Mouse (Mus musculus): Measurements from ENCODE around the gene 1700029P11Rik.

Gene 1700029P11Rik

GRCm38 (mm10) chr15:81980321-81980720, at the start of gene 1700029P11Rik:
1700029P11Rik (plus strand) TSS chr15:81980540.
- DNase-seq (ENCODE audit: low spot score in 2 of 2): no peak

DNA sequence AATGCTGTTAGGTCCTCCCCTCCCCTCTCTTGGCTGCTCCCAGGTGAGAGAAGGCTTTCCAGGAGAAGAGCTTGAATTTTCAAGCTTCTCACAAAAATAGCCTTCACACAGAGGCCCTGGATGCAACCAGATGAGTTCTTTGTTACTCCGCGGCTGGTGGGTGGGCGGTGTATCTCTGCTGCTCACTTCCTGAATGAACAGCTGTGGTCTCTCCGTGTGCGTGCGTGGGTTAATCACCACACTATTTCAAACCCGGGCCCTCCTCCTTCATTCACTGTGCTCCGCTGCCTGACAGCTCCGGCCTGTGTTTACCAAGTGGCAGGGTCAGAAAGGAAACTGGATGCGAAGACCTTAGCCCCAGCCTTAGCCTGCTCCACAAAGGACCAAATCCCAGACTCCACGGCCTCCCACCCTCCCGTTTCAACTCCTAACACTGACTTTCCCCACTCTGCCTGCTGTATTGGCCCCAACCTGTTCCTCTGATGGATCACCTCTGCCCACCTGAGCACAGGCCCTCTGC, 47.3 kb upstream of the 1700029P11Rik start:
- DNase-seq (ENCODE audit: low spot score in 2 of 2): no peak

- DNase-seq (ENCODE audit: low spot score in 2 of 2): no peak
These were observed 46.4 kb upstream of the 1700029P11Rik start for GRCm38 (mm10) chr15:81933986-81934385.

- no peak for DNase-seq (ENCODE audit: low spot score in 2 of 2)
These were observed 44.3 kb upstream of the 1700029P11Rik start for GRCm38 (mm10) chr15:81935869-81936637.

GRCm38 (mm10) chr15:81936679-81937078, 43.7 kb upstream of the 1700029P11Rik start, which contains the start of gene Csdc2:
Csdc2 (plus strand) TSS chr15:81936759.
- DNase-seq (ENCODE audit: low spot score in 2 of 2): peak; percentile 30 to 33

DNA sequence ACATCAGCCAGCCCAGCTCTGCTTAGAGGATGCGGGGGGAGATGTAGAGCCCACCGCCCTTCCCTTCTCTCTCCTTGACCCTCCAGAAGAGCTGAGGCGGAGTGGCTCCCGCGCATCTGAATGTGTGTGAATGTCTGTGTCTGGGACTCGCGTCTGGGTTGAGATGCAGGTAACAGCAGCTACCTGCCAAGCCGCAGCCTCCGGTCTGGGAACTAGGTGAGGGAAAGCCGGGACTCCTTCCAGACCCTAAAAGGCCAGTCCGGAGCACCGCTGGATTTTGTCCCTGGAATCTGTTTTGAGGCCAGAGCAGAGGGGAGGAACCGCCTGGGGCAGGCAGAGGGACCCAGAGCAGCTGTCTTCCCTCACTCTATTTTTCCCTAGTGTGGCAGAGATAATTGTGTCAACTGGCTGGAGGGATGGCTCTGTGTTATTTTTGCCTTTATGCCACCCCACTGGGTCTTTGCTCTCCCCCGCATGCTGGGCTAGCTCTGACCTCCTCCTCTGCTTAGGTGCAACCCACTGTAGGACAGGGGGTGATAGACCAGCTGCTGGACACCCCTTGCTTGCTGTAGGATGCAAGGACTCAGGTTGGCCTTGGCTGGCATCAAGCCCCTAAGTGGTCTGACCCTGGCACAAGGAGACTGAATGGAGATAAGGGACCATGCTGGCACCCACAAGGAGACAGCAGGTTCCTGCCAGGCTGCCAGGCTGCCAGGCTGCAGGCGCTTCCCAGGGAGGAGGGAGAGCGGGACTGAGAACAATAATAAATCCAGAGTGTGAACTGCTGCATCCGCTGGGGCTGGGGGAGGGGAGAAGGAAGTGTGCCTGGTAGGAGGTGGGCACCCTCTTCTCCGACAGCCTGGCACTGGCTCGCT, 43.0 kb upstream of the 1700029P11Rik start:
- DNase-seq (ENCODE audit: low spot score in 2 of 2): no peak

- DNase-seq (ENCODE audit: low spot score in 2 of 2): no peak
These were observed 42.1 kb upstream of the 1700029P11Rik start for GRCm38 (mm10) chr15:81938246-81938645.

GRCm38 (mm10) chr15:81939157-81939715, 41.1 kb upstream of the 1700029P11Rik start:
- DNase-seq (ENCODE audit: low spot score in 2 of 2): no peak

DNA sequence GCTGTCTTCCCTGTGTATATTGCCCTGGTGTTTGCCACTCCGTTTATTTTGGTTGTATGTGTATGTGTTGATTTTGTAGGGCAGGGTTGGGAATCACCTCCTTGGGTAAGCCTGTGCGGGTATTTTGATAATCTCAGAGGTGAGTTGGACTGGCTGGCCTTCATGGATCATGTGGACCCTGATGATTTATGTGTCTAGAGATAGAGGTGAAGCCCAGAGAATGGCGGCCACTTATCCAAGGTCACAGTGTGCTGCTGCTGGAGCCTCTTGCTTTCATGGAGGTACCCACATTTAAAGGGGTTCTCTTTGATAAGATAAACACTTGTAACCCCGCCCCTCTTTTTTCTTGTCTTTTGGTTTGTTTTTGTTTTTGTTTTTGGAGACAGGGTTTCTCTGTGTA, 40.6 kb upstream of the 1700029P11Rik start:
- DNase-seq (ENCODE audit: low spot score in 2 of 2): no peak

DNA sequence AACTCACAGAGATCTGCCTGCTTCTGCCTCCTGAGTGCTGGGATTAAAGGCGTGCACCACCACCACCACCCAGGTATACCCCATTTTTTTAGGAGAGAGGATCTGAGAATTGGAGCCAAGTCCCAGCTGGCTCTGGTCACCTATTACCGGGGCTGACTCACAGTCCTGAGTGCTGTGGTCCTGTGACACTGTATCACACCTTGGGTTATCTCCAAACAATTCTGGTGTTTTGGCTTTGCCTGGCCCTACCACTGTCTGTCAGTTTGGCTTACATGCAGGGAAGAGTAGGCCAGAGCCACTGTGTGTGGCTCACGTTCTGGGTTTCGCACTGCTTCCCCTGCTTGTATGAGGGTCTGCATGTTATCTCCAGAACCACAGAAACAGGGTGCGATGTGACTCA, 40.1 kb upstream of the 1700029P11Rik start:
- DNase-seq (ENCODE audit: low spot score in 2 of 2): no peak

DNA sequence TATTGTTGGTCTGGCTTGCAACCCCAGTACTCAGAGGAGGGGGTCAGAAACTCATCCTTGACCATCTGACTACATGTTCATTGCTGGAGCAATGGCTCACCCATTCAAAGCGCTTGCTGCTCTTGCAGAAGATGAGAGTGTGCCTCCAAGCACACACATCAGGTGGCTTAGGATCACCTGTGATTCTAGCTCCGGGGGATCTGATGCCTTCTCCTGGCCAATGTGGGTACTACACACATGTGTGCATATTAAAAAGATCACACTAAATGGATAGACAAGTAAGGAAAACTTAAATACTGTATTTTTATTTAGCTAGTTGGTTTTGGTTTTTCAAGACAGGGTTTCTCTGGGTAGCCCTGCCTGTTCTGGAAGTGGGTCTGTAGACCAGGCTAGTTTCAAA, 39.3 kb upstream of the 1700029P11Rik start:
- DNase-seq (ENCODE audit: low spot score in 2 of 2): no peak

DNA sequence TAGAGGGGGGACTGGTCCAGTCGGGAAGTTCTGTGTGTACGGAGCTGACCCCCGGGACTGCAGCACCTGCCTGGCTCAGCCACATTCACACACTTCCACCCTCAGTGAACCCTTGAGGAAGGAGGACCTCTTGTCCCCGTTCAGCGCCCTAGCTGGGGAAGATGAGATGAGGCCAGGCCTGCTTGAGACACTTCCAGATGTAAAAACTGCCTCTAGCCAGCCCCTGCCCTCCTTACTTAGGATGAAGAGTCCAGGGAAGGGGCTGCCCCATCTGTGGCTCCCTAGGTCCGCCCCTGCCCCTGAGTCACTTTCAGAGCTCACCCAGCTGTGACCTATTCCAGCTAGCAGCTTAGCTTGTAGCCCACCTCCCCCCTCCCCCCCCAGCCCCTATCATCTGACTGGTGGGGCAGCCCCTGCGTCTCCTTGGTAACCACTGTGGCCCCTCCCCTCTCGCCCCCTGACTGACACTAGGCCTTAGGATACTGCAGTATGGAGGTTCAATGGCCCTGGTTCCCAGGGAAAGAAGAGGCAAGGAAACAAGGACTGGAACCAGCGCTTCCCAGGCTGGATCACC, 37.1 kb upstream of the 1700029P11Rik start:
- no peak for DNase-seq (ENCODE audit: low spot score in 2 of 2)

- no peak for DNase-seq (ENCODE audit: low spot score in 2 of 2)
These were observed 31.3 kb upstream of the 1700029P11Rik start for GRCm38 (mm10) chr15:81949076-81949475.

DNA sequence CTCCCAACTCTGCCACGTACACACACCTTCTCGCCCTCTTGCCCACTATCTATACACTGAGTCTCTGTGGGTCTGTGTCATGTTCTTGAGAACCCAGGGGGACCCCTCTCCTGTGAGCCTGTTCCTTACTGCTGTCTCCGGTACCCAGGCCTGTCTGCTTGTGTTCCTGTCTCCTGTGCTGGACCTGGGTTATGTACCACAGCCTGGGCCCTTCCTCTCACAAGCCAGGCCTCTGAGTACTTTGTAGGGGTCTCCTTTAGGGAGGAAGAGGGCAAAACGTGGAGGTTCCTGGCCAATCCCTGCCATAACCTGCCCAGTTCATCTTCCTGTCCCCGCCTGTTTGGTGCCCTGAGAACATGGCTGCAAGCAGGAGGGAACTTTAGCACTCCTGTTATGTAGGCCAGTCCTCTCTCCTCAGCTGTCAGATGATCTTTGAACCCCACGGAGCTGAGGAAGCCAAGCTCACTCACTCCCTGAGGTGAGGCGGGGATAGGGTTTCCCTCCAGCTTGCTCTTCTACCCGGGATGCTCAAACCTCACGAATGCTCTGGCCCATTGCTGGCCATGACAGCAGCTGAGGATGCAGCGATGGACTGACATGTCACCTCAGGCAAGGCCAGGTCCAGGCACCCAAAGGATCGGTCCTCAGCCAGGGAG, 30.7 kb upstream of the 1700029P11Rik start:
- no peak for DNase-seq (ENCODE audit: low spot score in 2 of 2)

- DNase-seq (ENCODE audit: low spot score in 2 of 2): no peak
These were observed 29.6 kb upstream of the 1700029P11Rik start for GRCm38 (mm10) chr15:81950716-81951115.

DNA sequence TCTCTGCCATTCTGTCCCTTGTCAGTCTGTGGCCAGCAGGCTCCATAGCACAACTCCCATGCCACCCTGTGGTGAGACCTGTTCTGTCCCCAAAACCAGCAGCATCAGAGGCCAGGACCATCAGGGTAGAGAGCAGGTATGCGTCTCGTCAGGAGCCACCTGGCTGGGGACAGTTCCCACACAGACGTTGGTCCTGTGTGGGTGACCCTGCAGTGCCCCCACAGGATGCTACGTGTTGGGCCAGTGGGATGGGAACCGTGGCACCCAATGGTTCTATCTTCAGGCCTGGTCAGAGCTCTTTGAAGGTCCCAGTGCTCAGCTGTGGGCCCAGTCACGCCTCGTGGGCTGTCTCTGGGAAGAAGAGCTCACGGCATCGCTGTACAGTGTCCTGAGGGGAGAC, 29.2 kb upstream of the 1700029P11Rik start:
- DNase-seq (ENCODE audit: low spot score in 2 of 2): no peak

GRCm38 (mm10) chr15:81952310-81952709, 28.0 kb upstream of the 1700029P11Rik start:
- no peak for DNase-seq (ENCODE audit: low spot score in 2 of 2)

- no peak for DNase-seq (ENCODE audit: low spot score in 2 of 2)
These were observed 26.2 kb upstream of the 1700029P11Rik start for GRCm38 (mm10) chr15:81954151-81954583.

GRCm38 (mm10) chr15:81954716-81955115, 25.6 kb upstream of the 1700029P11Rik start:
- DNase-seq (ENCODE audit: low spot score in 2 of 2): no peak

GRCm38 (mm10) chr15:81955414-81955813, 24.9 kb upstream of the 1700029P11Rik start:
- no peak for DNase-seq (ENCODE audit: low spot score in 2 of 2)

- DNase-seq (ENCODE audit: low spot score in 2 of 2): no peak
These were observed 23.9 kb upstream of the 1700029P11Rik start for GRCm38 (mm10) chr15:81956457-81956856.

All from urinary bladder, postnatal 36 days (tissue).